Mouse (Mus musculus) liver, postnatal 0 days (tissue): ENCODE results near the gene Ensa. TPM values are rescaled to one million over a fixed set of nuclear protein-coding genes. Genes with fewer than 3 reads are reported as not detected.
A peak's percentile ranks its signal among the peaks of the same experiment; 100 is the strongest.

Experiments used
- ATAC-seq: fragments of 200-750 bp; cut with Nextera tagmentation; 2 replicates; pipeline ENCODE4 v1.8.0; 2017; ENCODE audit warnings: mild to moderate bottlenecking, moderate library complexity
- DNase-seq: peaks from one replicate; pipeline ENCODE4 v3.0.0-alpha.2; 2016
- H3K27ac ChIP-seq: fragments of 300-500 bp; sonication (generic); 2 replicates; pipeline ENCODE4 v1.5.1; 2014; ENCODE audit warnings: antibody characterized with exemption, moderate library complexity, mild to moderate bottlenecking, low read depth
- H3K27me3 ChIP-seq: fragments of 300-500 bp; sonication (generic); 2 replicates; pipeline ENCODE4 v1.6.1; 2014; ENCODE audit warnings: low read length, control low read depth, mixed read lengths; ENCODE audit not compliant: insufficient read depth
- H3K36me3 ChIP-seq: fragments of 300-500 bp; sonication (generic); replicated peaks from 2 replicates; pipeline ENCODE4 v1.6.1; 2014; ENCODE audit warnings: mild to moderate bottlenecking, control low read depth, low read length, moderate library complexity, mixed read lengths; ENCODE audit not compliant: insufficient read depth
- H3K4me1 ChIP-seq: fragments of 300-500 bp; sonication (generic); 2 replicates; pipeline ENCODE4 v1.6.1; 2014; ENCODE audit warnings: antibody characterized with exemption, mild to moderate bottlenecking, control low read depth; ENCODE audit not compliant: insufficient read depth
- H3K4me2 ChIP-seq: fragments of 300-500 bp; sonication (generic); 2 replicates; pipeline ENCODE4 v1.6.1; 2014; ENCODE audit warnings: low read depth, mild to moderate bottlenecking, low read length, moderate library complexity, mixed read lengths
- H3K4me3 ChIP-seq: fragments of 300-500 bp; sonication (generic); 2 replicates; pipeline ENCODE4 v1.5.1; 2014; ENCODE audit warnings: low read depth, low read length
- H3K9ac ChIP-seq: fragments of 300-500 bp; sonication (generic); replicated peaks from 2 replicates; pipeline ENCODE4 v1.6.1; 2014; ENCODE audit warnings: mild to moderate bottlenecking, moderate library complexity
- H3K9me3 ChIP-seq: fragments of 300-500 bp; sonication (generic); 2 replicates; pipeline ENCODE4 v1.6.1; 2016; ENCODE audit warnings: mild to moderate bottlenecking, control low read depth, low read length, mixed read lengths
- CTCF ChIP-seq: sonication (generic); IDR thresholded peaks from 2 replicates; pipeline ENCODE4 v1.5.1; 2016; ENCODE audit warnings: antibody characterized with exemption, low read depth
- EP300 ChIP-seq: IDR thresholded peaks from 2 replicates; pipeline ENCODE4 v1.6.1; 2016; ENCODE audit warnings: antibody characterized with exemption, low read depth, mild to moderate bottlenecking
- WGBS: fragments of 180-500 bp; shearing (Covaris S2); extraction: QIAGEN DNeasy Blood & Tissue Kit; methylation state at CpG from one replicate; pipeline ENCODE4 v1.1.7; 2014; ENCODE audit not compliant: insufficient replicate concordance; 5-methylcytosine and 5-hydroxymethylcytosine counted together
- polyA plus RNA-seq: library from polyadenylated mRNA; unstranded; fragments of >200 nt; fragmentation: Nextera tagmentation; extraction: Ambion mirVana; gene quantifications from 2 replicates; pipeline ENCODE4 v1.2.1, GENCODE M21; 2015

Ensa gene
- 20.1 and 23.9 TPM in 2 replicates for polyA plus RNA-seq

DNA sequence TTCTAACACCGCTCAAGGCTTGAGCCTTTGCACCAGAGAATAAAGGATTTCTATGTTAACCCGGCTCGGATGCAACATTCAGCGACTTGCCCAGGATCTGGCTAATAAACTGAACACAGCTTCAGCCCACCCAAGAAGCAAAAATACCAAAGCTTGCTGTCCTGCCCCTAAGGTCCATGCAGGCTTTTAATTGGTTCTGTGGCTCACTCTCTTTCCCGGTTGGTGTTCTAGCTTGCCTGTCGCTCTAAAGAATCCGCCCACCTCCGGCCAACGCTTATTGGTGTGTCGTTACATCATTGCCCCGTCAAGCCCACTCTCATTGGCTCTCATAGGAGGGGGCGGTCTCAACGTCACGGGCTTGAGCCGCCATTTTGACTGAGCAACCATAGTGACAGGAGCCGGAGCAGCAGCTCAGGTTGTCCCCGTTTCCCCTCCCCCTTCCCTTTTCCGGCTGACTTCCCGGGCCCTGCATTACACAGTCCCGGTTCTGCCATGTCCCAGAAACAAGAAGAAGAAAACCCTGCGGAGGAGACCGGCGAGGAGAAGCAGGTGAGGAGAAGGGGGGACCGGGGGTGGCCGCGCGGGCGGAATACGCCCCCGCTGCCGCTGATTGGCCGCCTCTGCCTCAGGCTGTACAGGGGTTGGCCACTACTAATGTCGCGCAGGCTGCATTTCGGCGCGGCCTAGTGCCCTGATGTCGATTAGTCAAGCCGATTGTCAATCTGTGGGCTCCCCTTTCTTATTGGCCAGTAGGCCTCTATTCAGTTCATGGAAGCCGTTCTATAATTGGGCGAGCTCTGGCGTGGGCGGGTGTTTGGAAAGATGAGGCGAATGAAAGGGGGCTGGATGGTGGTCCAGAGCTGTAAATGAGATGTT, at the start of gene Ensa:
Gene Ensa, plus strand, starts transcription at position 366 of the 876 bp plus-strand sequence.
- H3K4me1 ChIP-seq: peaks cover 5% of the 10 kb centered on the region
- peak within 1 kb of the TSS; percentile 78 for H3K4me3 ChIP-seq
- H3K36me3 ChIP-seq: peaks cover 43% of the 10 kb centered on the region
- H3K4me2 ChIP-seq: peak within 1 kb of the TSS; percentile 76
- H3K9me3 ChIP-seq: no peaks in the 10 kb centered on the region
- H3K9ac ChIP-seq: peak within 1 kb of the TSS; percentile 78
- peak within 1 kb of the TSS; percentile 86 for H3K27ac ChIP-seq
- 1% methylated on average over 44 of the region's 44 CpGs for WGBS
- DNase-seq (peak; percentile 97), ATAC-seq (peak; percentile 96)
- no peak for TF ChIP-seq CTCF
- peak; percentile 59; the same call in 1 of the 2 replicates for TF ChIP-seq EP300
- H3K27me3 ChIP-seq: no peaks in the 10 kb centered on the region

DNA sequence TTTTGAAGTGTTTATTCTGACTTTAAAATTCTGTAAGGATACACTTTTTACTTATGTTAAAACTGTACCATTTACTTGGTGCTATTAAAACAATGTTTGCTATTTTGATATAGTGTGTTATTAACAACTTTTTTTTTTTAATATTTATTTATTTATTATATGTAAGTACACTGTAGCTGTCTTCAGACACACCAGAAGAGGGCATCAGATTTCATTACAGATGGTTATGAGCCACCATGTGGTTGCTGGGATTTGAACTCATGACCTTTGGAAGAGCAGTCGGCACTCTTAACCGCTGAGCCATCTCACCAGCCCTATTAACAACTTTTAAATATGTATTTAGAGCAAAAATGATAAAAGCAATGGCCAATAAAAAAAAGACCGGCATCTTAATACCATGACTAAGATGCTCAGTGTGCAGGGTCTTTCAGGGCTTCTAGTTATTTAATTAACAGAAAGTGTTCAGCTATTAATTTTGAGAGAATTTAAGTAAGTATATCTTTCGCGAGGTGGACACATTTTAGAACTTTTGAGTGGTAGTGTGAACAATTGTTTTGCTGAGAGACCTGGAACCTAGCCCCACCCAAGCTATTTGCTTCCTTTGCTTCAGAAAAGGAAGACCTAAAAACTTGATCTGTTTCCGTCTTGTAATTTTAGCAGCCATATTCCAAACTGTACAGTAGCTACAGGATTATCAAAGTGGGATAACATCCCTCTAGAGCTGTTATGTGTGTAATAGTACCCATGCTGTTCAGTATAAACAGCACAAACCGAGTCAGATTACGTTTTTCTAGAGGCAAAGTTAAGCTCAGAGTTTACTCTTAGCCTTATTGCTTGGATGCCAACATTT, 36.8 kb upstream of the Ensa start:
- H3K9me3 ChIP-seq: no peaks in the 10 kb centered on the region
- WGBS: 51% methylated on average over 8 of the region's 8 CpGs
- peaks cover 5% of the 10 kb centered on the region for H3K4me1 ChIP-seq
- H3K27ac ChIP-seq: peak overlapping the region; percentile 87
- H3K4me2 ChIP-seq: peak overlapping the region; percentile 80
- TF ChIP-seq EP300: no peak
- no peak for TF ChIP-seq CTCF
- H3K4me3 ChIP-seq: peak overlapping the region; percentile 81
- no peaks in the 10 kb centered on the region for H3K27me3 ChIP-seq
- ATAC-seq: no peak; the same call in 1 of the 2 replicates
- H3K36me3 ChIP-seq: peaks cover 13% of the 10 kb centered on the region
- H3K9ac ChIP-seq: peak overlapping the region; percentile 54; the same call in 1 of the 2 replicates
- no peak for DNase-seq

DNA sequence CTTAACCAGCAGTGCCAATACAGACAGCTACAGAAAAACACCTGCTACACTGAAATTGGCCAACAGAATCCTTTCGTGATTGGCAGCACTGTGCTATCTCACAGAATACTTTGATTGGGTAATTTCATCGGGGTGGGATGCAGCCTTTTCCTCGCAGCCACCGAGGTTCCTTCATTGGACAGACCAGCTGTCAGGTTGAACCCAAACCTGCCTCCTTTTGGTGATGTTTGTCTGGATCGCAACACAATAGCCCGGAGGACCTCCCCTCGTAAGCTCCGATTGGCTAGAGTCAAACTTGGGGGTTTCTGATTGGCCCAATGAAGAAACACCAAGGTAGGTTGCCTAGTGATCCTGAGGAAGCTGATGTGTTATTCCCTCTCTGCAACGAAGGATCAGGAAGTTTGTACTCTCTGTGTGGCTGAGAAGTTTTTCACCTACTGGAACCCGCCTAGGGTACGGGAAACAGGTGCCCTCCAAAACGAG, 36.1 kb upstream of the Ensa start, which contains the start of gene Golph3l:
Gene Golph3l, plus strand, starts transcription at position 331 of the 483 bp plus-strand sequence.
- DNase-seq (peak; percentile 90), ATAC-seq (peak; percentile 100)
- Histone ChIP-seq H3K27me3 (no peaks in the 10 kb centered on the region), H3K9ac (peak within 1 kb of the TSS; percentile 79), H3K9me3 (no peaks in the 10 kb centered on the region), H3K4me3 (peak within 1 kb of the TSS; percentile 81), H3K36me3 (peaks cover 18% of the 10 kb centered on the region), H3K4me2 (peak within 1 kb of the TSS; percentile 80), H3K4me1 (peaks cover 5% of the 10 kb centered on the region), H3K27ac (peak within 1 kb of the TSS; percentile 87)
- TF ChIP-seq CTCF (no peak; the same call in 1 of the 2 replicates), EP300 (no peak; the same call in 1 of the 2 replicates)
- WGBS: 0% methylated on average over 12 of the region's 12 CpGs

DNA sequence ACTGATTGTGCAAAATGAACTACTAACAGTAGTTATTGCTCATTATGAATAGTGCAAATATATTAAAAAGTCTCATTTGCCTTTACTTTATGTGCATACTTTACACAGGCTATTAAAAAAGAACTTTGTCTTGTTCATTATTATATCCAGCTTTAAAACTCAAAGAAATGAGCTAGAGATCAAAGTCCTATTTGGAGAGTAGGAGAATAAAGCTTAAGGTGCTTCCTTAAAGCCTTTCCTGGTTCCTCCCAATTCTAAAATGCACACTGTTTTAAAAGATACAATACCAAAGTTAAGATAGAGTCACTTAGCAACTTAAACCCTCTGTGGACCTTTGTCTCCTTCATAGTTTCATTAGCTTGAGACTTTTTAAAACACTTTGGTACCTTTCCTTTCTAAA, 26.1 kb upstream of the Ensa start:
- DNase-seq (no peak), ATAC-seq (no peak)
- Histone ChIP-seq H3K4me2 (no peak overlapping the region), H3K27ac (no peak overlapping the region), H3K4me3 (no peak overlapping the region), H3K4me1 (no peaks in the 10 kb centered on the region), H3K9ac (no peak overlapping the region), H3K27me3 (no peaks in the 10 kb centered on the region), H3K36me3 (peaks cover 26% of the 10 kb centered on the region), H3K9me3 (no peaks in the 10 kb centered on the region)
- no peak for TF ChIP-seq CTCF
- TF ChIP-seq EP300: no peak

DNA sequence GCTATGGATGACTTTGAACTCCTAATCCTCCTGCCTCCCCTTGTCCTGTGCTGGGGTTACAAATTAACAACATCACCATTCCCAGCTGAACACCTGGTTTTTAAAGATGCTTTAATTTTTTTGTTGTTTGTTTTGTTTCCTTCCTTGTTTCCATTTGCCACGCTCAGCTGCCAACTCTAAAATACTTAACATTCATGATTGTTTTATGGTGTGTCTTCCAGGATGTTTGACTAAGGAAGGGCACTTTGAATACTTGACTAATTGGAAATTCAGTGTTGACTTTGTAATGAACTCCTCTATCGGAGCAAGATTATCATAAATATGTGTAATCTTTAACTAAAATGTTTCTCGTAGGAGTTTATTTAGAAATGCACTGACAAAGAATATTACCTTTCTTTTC, 23.5 kb upstream of the Ensa start:
- WGBS: 78% methylated on average over 3 of the region's 3 CpGs
- Histone ChIP-seq H3K36me3 (peaks cover 18% of the 10 kb centered on the region; the same call in 1 of the 2 replicates), H3K4me3 (no peak overlapping the region), H3K27ac (no peak overlapping the region), H3K4me1 (no peaks in the 10 kb centered on the region), H3K9ac (no peak overlapping the region), H3K9me3 (no peaks in the 10 kb centered on the region), H3K27me3 (no peaks in the 10 kb centered on the region), H3K4me2 (no peak overlapping the region)
- DNase-seq (no peak), ATAC-seq (no peak)
- no peak for TF ChIP-seq EP300
- TF ChIP-seq CTCF: no peak
